Mouse (Mus musculus): ENCODE data around the gene Gorasp1. TPM values are rescaled to one million over a fixed set of nuclear protein-coding genes. Genes with fewer than 3 reads are reported as not detected.

Gene Gorasp1
- polyA plus RNA-seq, 1 experiment from 2014 or later: 23.6 TPM

Other genes with a start within 250 kb of the Gorasp1 start
- gene Scn10a, start 218.2 kb downstream of the Gorasp1 start, polyA plus RNA-seq (2014; fragmentation: Nextera tagmentation; extraction: Ambion mirVana): 0.38 and 0.62 TPM in 2 replicates
- 0.11 TPM in 1 of 2 replicates, not detected in the other for gene Scn11a, start 112.1 kb downstream of the Gorasp1 start, polyA plus RNA-seq (2014; fragmentation: Nextera tagmentation; extraction: Ambion mirVana)
- gene Wdr48, start 42.7 kb downstream of the Gorasp1 start, polyA plus RNA-seq (2014; fragmentation: Nextera tagmentation; extraction: Ambion mirVana): 61.8 and 67.2 TPM in 2 replicates
- gene Ttc21a, start within 50 bp of the Gorasp1 start, polyA plus RNA-seq (2014; fragmentation: Nextera tagmentation; extraction: Ambion mirVana): 0.23 and 0.34 TPM in 2 replicates
- 1.3 and 1.6 TPM in 2 replicates for gene Csrnp1, start 47.1 kb upstream of the Gorasp1 start, polyA plus RNA-seq (2014; fragmentation: Nextera tagmentation; extraction: Ambion mirVana)
- 0.32 and 0.33 TPM in 2 replicates for gene Xirp1, start 86.0 kb upstream of the Gorasp1 start, polyA plus RNA-seq (2014; fragmentation: Nextera tagmentation; extraction: Ambion mirVana)
- gene Cx3cr1, start 132.3 kb upstream of the Gorasp1 start, polyA plus RNA-seq (2014; fragmentation: Nextera tagmentation; extraction: Ambion mirVana): 2.7 and 2.9 TPM in 2 replicates
- not detected in 2 replicates for gene Ccr8, start 154.5 kb upstream of the Gorasp1 start, polyA plus RNA-seq (2014; fragmentation: Nextera tagmentation; extraction: Ambion mirVana)
- 35.5 and 35.8 TPM in 2 replicates for gene Slc25a38, start 172.8 kb upstream of the Gorasp1 start, polyA plus RNA-seq (2014; fragmentation: Nextera tagmentation; extraction: Ambion mirVana)
- 1,461 and 1,514 TPM in 2 replicates for gene Rpsa, start 190.1 kb upstream of the Gorasp1 start, polyA plus RNA-seq (2014; fragmentation: Nextera tagmentation; extraction: Ambion mirVana)
- gene Mobp, start 212.1 kb upstream of the Gorasp1 start, polyA plus RNA-seq (2014; fragmentation: Nextera tagmentation; extraction: Ambion mirVana): not detected in 2 replicates

Measured in neural tube, embryonic 11.5 days (tissue).